Mouse (Mus musculus) ES-E14 (cell line): ENCODE measurements around the gene Prkar1a. TPM values are rescaled to one million over a fixed set of nuclear protein-coding genes. Genes with fewer than 3 reads are reported as not detected.

Experiments used
- DNase-seq: peaks from one replicate; pipeline ENCODE4 v3.0.0-alpha.2; 2013; ENCODE audit warnings: low read depth, low spot score
- H3K27ac ChIP-seq: 2 replicates; pipeline ENCODE4 v1.5.1; 2012; ENCODE audit warnings: low read depth, mild to moderate bottlenecking, low read length, moderate library complexity, mixed read lengths; ENCODE audit not compliant: poor library complexity, insufficient read depth, severe bottlenecking
- H3K36me3 ChIP-seq: 2 replicates; pipeline ENCODE4 v1.6.1; 2012; ENCODE audit warnings: mild to moderate bottlenecking, low read length, moderate library complexity, mixed read lengths; ENCODE audit not compliant: control insufficient read depth, poor library complexity, insufficient read depth, severe bottlenecking
- H3K4me1 ChIP-seq, 2 experiments: fragments of 150-350 bp in 1 of 2; sonication (generic) in 1 of 2; 2 replicates each; pipeline ENCODE4 v1.6.1; 2012; ENCODE audit warnings: low read length in 2 of 2, mild to moderate bottlenecking in 1 of 2, mixed read lengths in 1 of 2; ENCODE audit not compliant: control insufficient read depth in 2 of 2, insufficient read depth in 2 of 2, poor library complexity in 1 of 2
- H3K4me3 ChIP-seq, 2 experiments: fragments of 150-350 bp in 1 of 2; sonication (generic) in 1 of 2; 2 replicates each; pipeline ENCODE4 v1.5.1; 2012; ENCODE audit warnings: low read length in 2 of 2, low read depth in 1 of 2, mild to moderate bottlenecking in 1 of 2, mixed read lengths in 1 of 2; ENCODE audit not compliant: insufficient read depth in 1 of 2, poor library complexity in 1 of 2, severe bottlenecking in 1 of 2
- H3K9ac ChIP-seq: 2 replicates; pipeline ENCODE4 v1.6.1; 2012; ENCODE audit warnings: low read depth, mild to moderate bottlenecking, low read length, mixed read lengths; ENCODE audit not compliant: poor library complexity, insufficient read depth, severe bottlenecking
- H3K9me3 ChIP-seq: fragments of 150-350 bp; sonication (generic); 2 replicates; pipeline ENCODE4 v1.6.1; 2012; ENCODE audit warnings: low read depth, mild to moderate bottlenecking, low read length; ENCODE audit not compliant: control insufficient read depth, insufficient read depth
- CHD2 ChIP-seq: IDR thresholded peaks from 2 replicates; pipeline ENCODE4 v1.6.1; 2014; ENCODE audit warnings: mild to moderate bottlenecking, low read depth, low read length, inconsistent platforms
- HCFC1 ChIP-seq: IDR thresholded peaks from 2 replicates; pipeline ENCODE4 v1.6.1; 2012; ENCODE audit warnings: low read length, inconsistent platforms, borderline replicate concordance; ENCODE audit not compliant: insufficient read depth
- MAFK ChIP-seq: IDR thresholded peaks from 2 replicates; pipeline ENCODE4 v1.6.1; 2014; ENCODE audit warnings: mild to moderate bottlenecking, low read depth, low read length, inconsistent platforms; ENCODE audit not compliant: insufficient read depth
- ZC3H11A ChIP-seq: IDR thresholded peaks from 2 replicates; pipeline ENCODE4 v1.6.1; 2012; ENCODE audit warnings: low read depth, mild to moderate bottlenecking, inconsistent platforms, low read length, borderline replicate concordance
- ZNF384 ChIP-seq: IDR thresholded peaks from 2 replicates; pipeline ENCODE4 v1.6.1; 2012; ENCODE audit warnings: low read depth, low read length, inconsistent platforms
- in situ Hi-C, 2 experiments: fragments of 600-800 bp; cut with MboI; formaldehyde crosslinking; loops; one replicate each; pipeline ENCODE4 v1.15.1; 2025; ENCODE audit warnings: low sequenced_read_pairs in 2 of 2, inconsistent platforms in 1 of 2; ENCODE audit not compliant: unreplicated experiment in 2 of 2
- total RNA-seq: library from RNA; depleted of rRNA; stranded (reverse); fragments of 300-350 nt; gene quantifications from 2 replicates; pipeline ENCODE4 v1.2.3, GENCODE M21; 2012

Prkar1a gene
- total RNA-seq, 1 experiment: 46.0 TPM

DNA sequence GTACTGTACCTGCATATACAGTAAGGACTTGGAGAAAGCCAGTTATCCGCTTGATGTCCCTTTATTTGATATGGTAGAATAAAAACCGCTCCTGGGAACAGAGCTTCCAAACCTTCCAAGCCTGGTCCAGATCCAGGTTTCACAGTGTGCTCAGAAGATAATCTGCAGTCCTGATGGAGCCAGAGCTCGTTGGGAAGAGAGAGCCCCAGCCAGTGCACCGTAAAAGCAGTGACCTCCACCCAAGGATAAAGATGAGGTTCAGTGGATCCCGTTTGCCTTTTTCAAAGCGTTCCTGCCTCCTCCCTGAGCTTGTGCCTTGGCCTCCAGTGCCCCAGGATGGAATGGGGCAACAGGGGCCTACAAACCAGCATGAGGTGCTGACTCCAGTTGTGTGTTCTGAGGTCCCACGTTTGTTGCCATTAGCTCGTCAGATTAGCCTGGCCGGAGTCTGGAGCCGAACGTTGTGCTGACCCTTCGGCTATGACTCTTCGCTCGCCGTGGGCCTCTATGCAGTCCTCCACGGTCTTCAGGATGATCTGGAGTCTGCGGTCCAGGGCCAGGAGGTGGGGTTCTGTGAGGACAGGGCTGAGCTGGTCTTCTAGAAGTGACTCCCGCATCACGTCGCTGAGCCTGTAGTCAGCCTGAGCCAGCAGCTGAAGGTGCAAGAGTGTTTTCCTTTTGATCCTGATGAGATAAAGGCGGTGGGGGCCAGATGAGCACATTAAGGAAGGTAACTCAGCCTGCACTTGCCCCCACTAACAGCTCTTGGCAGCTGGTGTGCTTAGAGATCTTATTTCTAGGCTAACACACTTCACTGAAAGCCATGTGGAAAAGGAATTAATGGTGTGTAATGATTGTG lies 23.9 kb downstream of the Prkar1a start:
- Histone ChIP-seq H3K9me3 (no peaks in the 10 kb centered on the region), H3K4me3 (no peak overlapping the region), H3K36me3 (peaks cover 4% of the 10 kb centered on the region; the same call in 1 of the 2 replicates), H3K27ac (no peak overlapping the region), H3K4me1 (peaks cover 2% of the 10 kb centered on the region in 2 experiments; a peak in 2 of 4 replicates), H3K9ac (no peak overlapping the region)
- in situ Hi-C loops: loop anchor here in 1 of 2 experiments (5.0 kb wide), 1 partner anchor 189 kb away; no protein-coding TSS in a partner anchor
- TF ChIP-seq CHD2 (no peak), ZNF384 (no peak), ZC3H11A (no peak), HCFC1 (no peak), MAFK (no peak)
- no peak for DNase-seq

DNA sequence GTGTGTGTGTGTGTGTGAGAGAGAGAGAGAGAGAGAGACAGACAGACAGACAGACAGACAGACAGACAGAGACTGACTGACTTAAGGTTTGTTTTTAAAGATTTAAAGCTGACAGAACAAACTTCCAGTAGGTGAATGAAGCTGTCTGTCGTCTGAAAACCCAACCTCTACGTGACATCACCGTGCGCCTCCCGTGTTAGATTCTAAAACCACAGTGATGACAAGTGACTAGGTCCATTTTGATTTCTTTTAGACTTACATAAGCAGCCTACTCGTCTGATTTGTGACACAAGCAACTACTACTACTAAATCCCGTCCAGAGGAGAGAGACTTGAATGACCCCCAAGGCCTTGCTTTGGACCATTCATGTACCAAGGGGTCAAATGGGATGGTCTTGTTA lies 24.5 kb downstream of the Prkar1a start:
- Histone ChIP-seq H3K4me1 (peaks cover 2 to 4% of the 10 kb centered on the region in 2 experiments; a peak in 2 of 4 replicates), H3K36me3 (peaks cover 4% of the 10 kb centered on the region; the same call in 1 of the 2 replicates), H3K27ac (no peak overlapping the region), H3K9ac (no peak overlapping the region), H3K4me3 (no peak overlapping the region), H3K9me3 (no peaks in the 10 kb centered on the region)
- TF ChIP-seq CHD2: no peak
- no peak for TF ChIP-seq HCFC1
- TF ChIP-seq ZNF384: no peak
- TF ChIP-seq ZC3H11A: no peak
- no peak for TF ChIP-seq MAFK
- in situ Hi-C loops: loop anchor here in 1 of 2 experiments (5.0 kb wide), 1 partner anchor 189 kb away; no protein-coding TSS in a partner anchor
- DNase-seq: no peak

DNA sequence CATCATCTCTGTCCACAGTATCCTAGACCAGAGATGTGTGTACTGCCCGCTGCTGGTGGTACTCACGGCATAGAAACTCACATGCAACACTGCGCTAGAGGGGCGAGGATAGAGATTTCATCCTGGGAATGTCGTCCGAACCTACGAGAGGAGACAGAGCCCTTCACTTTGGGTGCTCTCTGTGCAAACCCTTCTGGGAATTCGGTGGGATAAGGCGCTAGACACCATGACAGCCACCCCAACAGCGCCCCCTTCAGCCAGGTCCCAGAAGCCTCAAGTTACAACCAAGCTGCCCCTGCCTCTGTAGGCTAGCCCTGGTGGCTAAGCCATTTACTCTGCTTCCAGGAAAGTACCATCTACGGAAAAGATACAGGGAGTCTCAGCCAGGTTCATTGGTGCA lies 25.3 kb downstream of the Prkar1a start:
- DNase-seq: no peak
- in situ Hi-C loops: loop anchor here in 1 of 2 experiments (5.0 kb wide), 1 partner anchor 188 kb away; no protein-coding TSS in a partner anchor

DNA sequence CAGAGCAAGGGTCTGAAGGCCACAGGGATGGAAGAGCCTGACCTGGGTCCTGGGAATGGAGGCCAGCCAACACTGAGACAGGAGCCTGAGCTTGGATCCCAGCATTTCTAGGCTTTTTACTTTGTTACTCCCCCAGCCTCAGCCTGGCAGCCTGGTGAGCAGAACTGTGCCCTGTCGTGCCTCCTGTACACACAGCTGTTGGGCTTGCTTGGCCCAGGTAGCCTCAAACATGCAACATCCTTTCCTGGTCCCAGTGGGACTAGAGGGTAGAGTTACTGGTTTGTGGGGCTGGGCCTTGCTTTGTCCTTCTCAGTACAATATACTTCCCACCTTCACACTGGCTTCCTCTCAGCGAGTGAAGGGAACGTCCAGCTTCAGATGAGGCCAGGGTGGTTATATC lies 26.0 kb downstream of the Prkar1a start:
- TF ChIP-seq ZNF384 (no peak), CHD2 (no peak), MAFK (no peak), ZC3H11A (no peak), HCFC1 (no peak)
- no peak overlapping the region for H3K9ac ChIP-seq
- H3K36me3 ChIP-seq: no peaks in the 10 kb centered on the region
- H3K9me3 ChIP-seq: no peaks in the 10 kb centered on the region
- H3K4me3 ChIP-seq: no peak overlapping the region
- in situ Hi-C loops: no loop called here
- H3K4me1 ChIP-seq: peaks cover 2 to 4% of the 10 kb centered on the region in 2 experiments; a peak in 2 of 4 replicates
- no peak overlapping the region for H3K27ac ChIP-seq
- no peak for DNase-seq

More for the DNA sequence above, 25.3 kb downstream of the Prkar1a start:
- Histone ChIP-seq H3K9ac (no peak overlapping the region), H3K36me3 (peaks cover 4% of the 10 kb centered on the region; the same call in 1 of the 2 replicates), H3K9me3 (no peaks in the 10 kb centered on the region), H3K4me1 (peaks cover 2 to 4% of the 10 kb centered on the region in 2 experiments; a peak in 2 of 4 replicates), H3K4me3 (no peak overlapping the region), H3K27ac (no peak overlapping the region)
- no peak for TF ChIP-seq MAFK
- no peak for TF ChIP-seq HCFC1
- TF ChIP-seq ZC3H11A: no peak
- TF ChIP-seq ZNF384: no peak
- no peak for TF ChIP-seq CHD2
